Mouse (Mus musculus): ENCODE results near the gene Flad1. TPM values are rescaled to one million over a fixed set of nuclear protein-coding genes. Genes with fewer than 3 reads are reported as not detected.

The Flad1 gene
- polyA plus RNA-seq, 1 experiment from 2014 or later = 28.5 TPM

DNA sequence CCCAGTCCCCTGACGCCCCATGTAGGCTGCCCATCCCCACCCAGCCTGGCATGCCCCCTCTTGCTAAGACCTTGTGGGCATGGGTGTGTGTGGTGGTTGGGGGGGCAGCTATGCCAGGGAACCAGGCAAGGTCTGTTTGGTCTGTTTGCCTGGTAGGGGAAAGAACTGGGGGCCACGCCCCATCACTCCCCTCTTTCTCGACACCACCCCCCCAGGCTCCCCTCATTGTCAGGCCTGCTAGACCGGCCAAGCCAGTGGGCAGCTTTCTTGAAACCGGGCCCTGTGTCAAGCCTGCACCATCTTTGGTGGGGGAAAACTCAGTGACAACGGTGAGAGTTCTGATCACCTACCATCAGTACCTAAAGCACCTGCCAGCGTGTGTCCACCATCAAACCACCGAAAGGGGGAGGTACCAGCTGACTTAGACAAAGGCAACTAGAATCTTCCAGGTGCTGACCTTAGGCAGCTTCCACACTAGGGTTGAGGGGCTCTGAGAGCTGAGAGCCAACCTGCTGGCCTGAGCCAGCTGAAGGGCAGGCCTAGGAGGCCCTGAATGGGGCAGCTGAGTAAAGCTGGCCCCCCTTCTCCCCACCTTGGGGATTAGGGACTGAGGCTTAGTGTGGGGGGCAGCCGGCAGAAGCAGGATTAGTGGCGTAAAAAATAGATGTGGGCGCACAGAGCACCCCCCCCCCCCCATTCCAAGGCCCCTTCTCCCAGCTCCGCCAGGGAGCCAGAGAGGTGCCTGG is 27.2 kb downstream of the Flad1 start:
- no peak for DNase-seq (ENCODE audit: low spot score)
- Histone ChIP-seq H3K27ac (ENCODE audit: low read depth, low read length) (no peak overlapping the region), H3K4me3 (ENCODE audit: low read depth, low read length) (no peak overlapping the region), H3K27me3 (ENCODE audit: control insufficient read depth, insufficient read depth, low read length) (no peaks in the 10 kb centered on the region), H3K4me2 (ENCODE audit: low read depth, low read length, severe bottlenecking) (no peak overlapping the region), H3K4me1 (replicated peaks; ENCODE audit: control insufficient read depth, insufficient read depth, low read length) (peaks cover 4% of the 10 kb centered on the region; the same call in 1 of the 2 replicates), H3K9me3 (ENCODE audit: control insufficient read depth, low read length) (no peaks in the 10 kb centered on the region), H3K9ac (ENCODE audit: low read length) (no peak overlapping the region; the same call in 1 of the 2 replicates), H3K36me3 (ENCODE audit: control insufficient read depth, insufficient read depth, low read length) (no peaks in the 10 kb centered on the region)
- WGBS = 51% methylated on average over 12 of the region's 12 CpGs
- no peak for ATAC-seq (replicated peaks; ENCODE audit: low FRiP score)

DNA sequence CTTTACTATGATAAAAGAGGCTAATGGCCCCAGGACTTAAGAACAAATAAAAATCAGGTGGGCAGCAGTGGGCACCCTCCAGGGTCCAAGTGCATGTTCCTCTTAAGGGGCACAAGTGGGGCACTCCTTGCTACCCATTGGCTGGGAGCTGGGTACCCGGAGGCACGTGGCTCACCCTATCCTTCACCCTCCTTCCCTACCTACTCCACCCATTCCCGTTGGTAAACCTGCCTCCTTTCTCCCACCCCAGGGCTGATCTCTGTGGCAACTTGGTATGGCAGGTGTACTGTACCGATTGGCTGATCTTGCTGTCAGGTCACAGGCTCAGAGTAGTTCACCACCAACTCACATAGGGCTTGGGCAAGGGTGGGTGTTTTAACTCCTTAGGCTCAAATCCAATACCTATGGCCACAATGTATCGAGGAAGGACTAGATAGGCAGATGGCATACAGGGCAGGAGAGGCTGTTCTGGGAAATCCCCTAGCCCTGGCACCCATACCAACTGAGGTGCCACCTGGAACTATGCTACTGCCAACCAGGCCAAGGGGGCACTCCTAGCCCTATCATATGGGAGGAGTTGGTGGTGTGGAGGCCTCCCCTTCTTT is 27.9 kb downstream of the Flad1 start:
- Histone ChIP-seq H3K27me3 (ENCODE audit: control insufficient read depth, insufficient read depth, low read length) (no peaks in the 10 kb centered on the region), H3K4me2 (ENCODE audit: low read depth, low read length, severe bottlenecking) (no peak overlapping the region), H3K4me3 (ENCODE audit: low read depth, low read length) (no peak overlapping the region), H3K27ac (ENCODE audit: low read depth, low read length) (no peak overlapping the region), H3K9me3 (ENCODE audit: control insufficient read depth, low read length) (no peaks in the 10 kb centered on the region), H3K4me1 (replicated peaks; ENCODE audit: control insufficient read depth, insufficient read depth, low read length) (peaks cover 6% of the 10 kb centered on the region), H3K9ac (ENCODE audit: low read length) (no peak overlapping the region), H3K36me3 (ENCODE audit: control insufficient read depth, insufficient read depth, low read length) (no peaks in the 10 kb centered on the region)
- no peak for ATAC-seq (replicated peaks; ENCODE audit: low FRiP score)
- WGBS = 84% methylated on average over 5 of the region's 5 CpGs
- DNase-seq (ENCODE audit: low spot score) = no peak

DNA sequence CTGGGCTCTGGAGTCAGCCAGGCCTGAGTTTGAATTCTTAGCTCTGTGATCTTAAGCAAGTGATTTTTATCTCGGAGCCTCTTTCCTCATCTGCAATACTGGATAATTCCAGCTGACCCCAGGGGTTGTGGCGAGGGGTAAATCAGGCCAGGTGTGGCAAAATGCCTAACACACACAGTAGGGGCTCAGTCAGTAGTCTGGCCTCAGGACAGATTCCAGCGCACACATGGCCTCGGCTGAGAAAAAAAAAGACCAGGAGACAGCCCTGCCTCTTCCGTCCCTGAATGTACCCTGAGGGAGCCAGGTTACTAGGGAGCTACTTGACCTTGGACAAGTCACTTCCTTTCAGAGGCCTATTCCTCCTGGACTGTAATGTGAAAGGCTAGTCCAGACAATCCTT is 28.7 kb downstream of the Flad1 start:
- Histone ChIP-seq H3K4me1 (replicated peaks; ENCODE audit: control insufficient read depth, insufficient read depth, low read length) (peaks cover 8% of the 10 kb centered on the region), H3K9ac (ENCODE audit: low read length) (no peak overlapping the region), H3K4me3 (ENCODE audit: low read depth, low read length) (no peak overlapping the region), H3K36me3 (ENCODE audit: control insufficient read depth, insufficient read depth, low read length) (no peaks in the 10 kb centered on the region), H3K4me2 (ENCODE audit: low read depth, low read length, severe bottlenecking) (no peak overlapping the region), H3K9me3 (ENCODE audit: control insufficient read depth, low read length) (no peaks in the 10 kb centered on the region), H3K27ac (ENCODE audit: low read depth, low read length) (no peak overlapping the region), H3K27me3 (ENCODE audit: control insufficient read depth, insufficient read depth, low read length) (no peaks in the 10 kb centered on the region)
- DNase-seq (ENCODE audit: low spot score) = no peak
- WGBS = 77% methylated on average over 5 of the region's 5 CpGs
- no peak for ATAC-seq (replicated peaks; ENCODE audit: low FRiP score)

DNA sequence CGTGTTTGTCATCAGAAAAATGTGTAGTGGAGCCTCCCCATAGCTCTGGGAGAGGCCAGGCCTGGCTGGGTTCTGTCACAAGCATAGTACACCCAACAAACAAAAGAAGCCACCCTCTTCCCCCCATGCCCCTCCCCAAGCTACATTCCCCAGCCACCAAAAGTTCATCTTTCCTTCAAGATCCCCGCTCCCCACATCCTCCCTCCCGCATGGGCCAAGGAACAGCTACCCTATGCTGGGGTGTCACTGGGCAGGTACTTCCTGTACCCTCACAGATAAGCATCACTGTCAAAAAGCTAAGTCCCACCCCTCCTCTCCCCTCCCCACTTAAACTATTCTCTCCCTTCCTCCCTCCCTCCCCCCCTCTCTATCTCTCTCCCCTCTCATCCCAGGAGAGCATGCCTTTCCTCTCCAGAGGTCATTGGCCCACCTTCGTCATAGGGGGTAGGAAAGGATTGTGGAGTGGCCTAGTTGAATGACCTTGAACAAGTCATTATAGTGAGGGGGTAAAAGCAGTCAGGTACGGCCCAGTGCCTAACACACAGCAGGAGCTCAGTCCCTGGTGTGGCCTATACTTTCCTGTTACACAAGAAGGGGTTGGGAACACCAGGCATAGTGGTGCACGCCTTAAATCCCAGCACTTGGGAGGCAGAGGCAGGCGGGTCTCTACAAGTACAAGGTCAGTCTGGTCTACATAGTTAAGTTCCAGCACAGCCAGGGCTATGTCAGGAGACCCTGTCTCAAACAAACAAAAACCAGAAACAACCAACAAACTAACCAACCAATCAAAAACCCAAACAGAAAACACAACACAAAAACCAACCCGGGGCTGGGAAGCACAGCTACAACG is 29.4 kb downstream of the Flad1 start:
- no peak overlapping the region for H3K9ac ChIP-seq (ENCODE audit: low read length)
- H3K4me1 ChIP-seq (replicated peaks; ENCODE audit: control insufficient read depth, insufficient read depth, low read length) = peaks cover 8% of the 10 kb centered on the region
- H3K27me3 ChIP-seq (ENCODE audit: control insufficient read depth, insufficient read depth, low read length) = no peaks in the 10 kb centered on the region
- 90% methylated on average over 9 of the region's 9 CpGs for WGBS
- H3K4me2 ChIP-seq (ENCODE audit: low read depth, low read length, severe bottlenecking) = no peak overlapping the region
- no peak for DNase-seq (ENCODE audit: low spot score)
- no peaks in the 10 kb centered on the region for H3K36me3 ChIP-seq (ENCODE audit: control insufficient read depth, insufficient read depth, low read length)
- no peak for ATAC-seq (replicated peaks; ENCODE audit: low FRiP score)
- no peaks in the 10 kb centered on the region for H3K9me3 ChIP-seq (ENCODE audit: control insufficient read depth, low read length)
- H3K27ac ChIP-seq (ENCODE audit: low read depth, low read length) = no peak overlapping the region
- no peak overlapping the region for H3K4me3 ChIP-seq (ENCODE audit: low read depth, low read length)

DNA sequence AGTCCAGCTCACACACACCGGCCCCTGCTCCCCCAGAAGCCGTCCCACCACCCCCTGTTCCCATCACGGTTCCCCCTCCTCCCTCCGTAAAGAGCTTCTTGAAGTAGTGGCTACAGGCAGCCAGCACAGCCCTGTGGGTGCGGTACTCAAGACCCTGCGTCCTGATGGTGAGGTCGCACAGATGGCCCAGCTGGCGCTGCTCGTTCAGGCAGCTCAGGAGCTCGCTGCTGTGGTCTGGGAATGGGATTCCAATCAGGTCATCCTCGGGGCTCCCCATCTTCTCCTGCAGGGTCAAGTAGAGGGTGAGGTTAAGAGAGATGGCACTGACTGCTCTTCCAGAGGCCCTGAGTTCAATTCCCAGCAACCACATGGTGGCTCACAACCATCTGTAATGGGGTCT is 30.4 kb downstream of the Flad1 start:
- no peak for DNase-seq (ENCODE audit: low spot score)
- no peaks in the 10 kb centered on the region for H3K27me3 ChIP-seq (ENCODE audit: control insufficient read depth, insufficient read depth, low read length)
- ATAC-seq (replicated peaks; ENCODE audit: low FRiP score) = no peak
- H3K4me3 ChIP-seq (ENCODE audit: low read depth, low read length) = no peak overlapping the region
- WGBS = 83% methylated on average over 11 of the region's 11 CpGs
- H3K9me3 ChIP-seq (ENCODE audit: control insufficient read depth, low read length) = no peaks in the 10 kb centered on the region
- H3K9ac ChIP-seq (ENCODE audit: low read length) = no peak overlapping the region
- H3K4me1 ChIP-seq (replicated peaks; ENCODE audit: control insufficient read depth, insufficient read depth, low read length) = peaks cover 8% of the 10 kb centered on the region
- H3K36me3 ChIP-seq (ENCODE audit: control insufficient read depth, insufficient read depth, low read length) = no peaks in the 10 kb centered on the region
- no peak overlapping the region for H3K27ac ChIP-seq (ENCODE audit: low read depth, low read length)
- no peak overlapping the region for H3K4me2 ChIP-seq (ENCODE audit: low read depth, low read length, severe bottlenecking)

DNA sequence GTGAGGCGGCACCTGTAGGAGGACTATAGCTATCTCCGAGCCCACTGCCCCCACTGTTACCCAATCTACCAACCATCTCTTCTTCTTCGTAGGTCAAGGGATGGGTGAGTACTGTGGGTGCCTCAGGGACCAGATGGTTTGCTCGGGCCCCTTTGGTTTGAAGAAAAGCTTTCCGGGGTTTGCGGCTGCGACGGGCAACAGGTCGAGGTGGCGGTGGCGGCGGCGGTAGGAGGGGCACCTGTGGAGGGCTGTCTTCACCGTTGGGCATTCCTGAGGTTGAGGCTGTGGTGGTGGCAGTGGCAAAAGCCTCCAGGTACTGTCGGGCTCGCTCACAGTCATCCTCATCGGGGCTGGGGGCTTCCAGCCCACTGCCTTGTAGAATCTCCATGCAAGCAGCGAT is 31.0 kb downstream of the Flad1 start:
- no peak overlapping the region for H3K27ac ChIP-seq (ENCODE audit: low read depth, low read length)
- no peaks in the 10 kb centered on the region for H3K36me3 ChIP-seq (ENCODE audit: control insufficient read depth, insufficient read depth, low read length)
- no peak overlapping the region for H3K4me2 ChIP-seq (ENCODE audit: low read depth, low read length, severe bottlenecking)
- no peaks in the 10 kb centered on the region for H3K27me3 ChIP-seq (ENCODE audit: control insufficient read depth, insufficient read depth, low read length)
- H3K9ac ChIP-seq (ENCODE audit: low read length) = no peak overlapping the region
- WGBS = 93% methylated on average over 18 of the region's 18 CpGs
- no peak for DNase-seq (ENCODE audit: low spot score)
- no peaks in the 10 kb centered on the region for H3K9me3 ChIP-seq (ENCODE audit: control insufficient read depth, low read length)
- H3K4me3 ChIP-seq (ENCODE audit: low read depth, low read length) = no peak overlapping the region
- ATAC-seq (replicated peaks; ENCODE audit: low FRiP score) = no peak
- peaks cover 8% of the 10 kb centered on the region for H3K4me1 ChIP-seq (replicated peaks; ENCODE audit: control insufficient read depth, insufficient read depth, low read length)

DNA sequence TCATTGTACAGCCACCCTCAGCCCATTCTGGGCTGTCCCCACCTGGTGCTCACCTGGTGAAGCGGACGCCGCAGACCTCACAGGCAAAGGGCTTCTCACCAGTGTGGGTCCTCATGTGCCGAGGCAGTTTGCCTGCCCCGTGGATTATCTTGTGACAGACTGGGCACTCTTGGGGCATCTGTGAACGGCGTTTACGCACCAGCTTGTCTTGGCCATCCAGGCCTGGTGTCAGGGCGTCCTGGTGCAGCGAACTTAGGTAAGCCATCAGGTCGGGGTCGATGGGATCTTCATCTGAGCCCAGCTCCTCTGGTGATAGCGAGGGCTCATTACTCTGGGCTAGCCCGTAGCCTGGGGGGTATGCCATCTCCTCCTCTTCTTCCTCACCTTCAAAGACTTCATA is 31.4 kb downstream of the Flad1 start:
- Histone ChIP-seq H3K4me3 (ENCODE audit: low read depth, low read length) (no peak overlapping the region), H3K27ac (ENCODE audit: low read depth, low read length) (no peak overlapping the region), H3K9ac (ENCODE audit: low read length) (no peak overlapping the region), H3K36me3 (ENCODE audit: control insufficient read depth, insufficient read depth, low read length) (no peaks in the 10 kb centered on the region), H3K27me3 (ENCODE audit: control insufficient read depth, insufficient read depth, low read length) (no peaks in the 10 kb centered on the region), H3K9me3 (ENCODE audit: control insufficient read depth, low read length) (no peaks in the 10 kb centered on the region), H3K4me1 (replicated peaks; ENCODE audit: control insufficient read depth, insufficient read depth, low read length) (peaks cover 8% of the 10 kb centered on the region), H3K4me2 (ENCODE audit: low read depth, low read length, severe bottlenecking) (no peak overlapping the region)
- DNase-seq (ENCODE audit: low spot score) (no peak), ATAC-seq (replicated peaks; ENCODE audit: low FRiP score) (no peak)
- 95% methylated on average over 14 of the region's 14 CpGs for WGBS

DNA sequence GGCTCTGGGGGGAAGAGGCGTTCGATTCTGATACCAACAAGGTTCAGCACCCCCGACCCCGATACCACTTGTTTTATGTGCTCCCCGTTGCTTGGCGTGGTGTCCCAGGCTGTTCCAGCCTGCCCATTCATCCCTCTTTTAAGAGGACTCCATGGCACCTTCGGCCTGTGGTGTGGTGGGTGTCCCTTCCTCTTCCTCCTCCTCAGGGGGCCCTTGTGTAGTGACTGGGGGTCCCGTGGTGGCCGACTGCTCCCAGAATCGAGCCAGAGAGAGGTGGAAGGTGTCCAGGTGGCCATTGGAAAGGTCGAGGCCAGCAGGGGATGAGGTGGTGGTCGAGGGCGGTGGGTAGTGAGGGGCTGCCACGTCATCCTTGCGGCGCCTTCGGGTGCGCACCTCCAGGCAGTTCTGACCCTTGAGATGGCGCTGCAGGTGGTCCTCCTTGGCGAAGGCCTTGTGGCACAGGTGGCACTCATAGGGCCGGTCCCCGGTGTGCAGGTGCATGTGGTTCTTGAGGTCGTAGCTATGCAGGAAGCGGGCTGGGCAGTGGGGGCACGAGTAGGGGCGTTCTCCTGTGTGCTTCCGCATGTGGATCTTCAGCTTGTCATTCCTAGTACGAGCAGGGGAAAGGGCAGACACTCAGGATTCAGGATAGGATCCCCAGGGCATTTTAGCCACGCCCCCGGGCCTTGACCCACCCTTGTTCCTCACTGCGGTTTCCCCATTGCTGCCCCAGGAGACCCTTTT is 32.1 kb downstream of the Flad1 start:
- ATAC-seq (replicated peaks; ENCODE audit: low FRiP score) (no peak), DNase-seq (ENCODE audit: low spot score) (no peak)
- no peak overlapping the region for H3K4me3 ChIP-seq (ENCODE audit: low read depth, low read length)
- WGBS = 86% methylated on average over 31 of the region's 31 CpGs
- H3K9me3 ChIP-seq (ENCODE audit: control insufficient read depth, low read length) = no peaks in the 10 kb centered on the region
- H3K36me3 ChIP-seq (ENCODE audit: control insufficient read depth, insufficient read depth, low read length) = no peaks in the 10 kb centered on the region
- H3K4me2 ChIP-seq (ENCODE audit: low read depth, low read length, severe bottlenecking) = no peak overlapping the region
- peaks cover 5% of the 10 kb centered on the region for H3K4me1 ChIP-seq (replicated peaks; ENCODE audit: control insufficient read depth, insufficient read depth, low read length)
- H3K27me3 ChIP-seq (ENCODE audit: control insufficient read depth, insufficient read depth, low read length) = no peaks in the 10 kb centered on the region
- no peak overlapping the region for H3K27ac ChIP-seq (ENCODE audit: low read depth, low read length)
- H3K9ac ChIP-seq (ENCODE audit: low read length) = no peak overlapping the region
